Mouse (Mus musculus): ENCODE results near the gene Phf21a. TPM values are rescaled to one million over a fixed set of nuclear protein-coding genes. Genes with fewer than 3 reads are reported as not detected.

Phf21a gene
- polyA plus RNA-seq, 1 experiment from 2014 or later: 21.5 TPM

DNA sequence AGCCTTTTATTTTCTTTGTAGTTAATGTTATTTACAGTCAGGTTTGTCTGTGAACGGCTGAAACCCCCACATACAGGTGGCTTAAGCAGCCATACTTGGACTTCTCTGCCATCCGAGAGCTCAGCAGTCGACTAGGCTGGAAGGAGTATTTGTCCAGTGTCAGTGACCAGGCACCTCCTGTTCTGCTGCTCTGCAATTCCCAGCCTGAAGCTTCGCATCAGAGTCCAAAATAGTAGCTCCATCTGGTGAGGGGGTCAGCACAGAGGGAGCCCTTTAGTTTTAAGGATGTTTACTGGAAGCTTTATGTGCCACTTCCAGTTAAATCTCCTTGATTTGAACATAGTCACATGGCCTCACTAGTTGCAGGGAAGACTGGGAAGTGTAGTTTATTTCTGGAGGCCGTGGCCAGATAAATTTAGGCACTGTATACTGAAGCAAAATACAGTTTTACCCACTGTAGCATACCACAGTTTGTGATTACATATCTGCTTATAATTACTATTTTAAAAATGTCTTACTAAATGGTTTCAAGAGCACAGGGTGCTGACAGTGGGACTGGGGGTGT lies 141.9 kb downstream of the Phf21a start:
- Histone ChIP-seq H3K9me3 (replicated peaks) (no peaks in the 10 kb centered on the region), H3K9ac (no peak overlapping the region), H3K4me2 (no peak overlapping the region), H3K27me3 (replicated peaks) (no peaks in the 10 kb centered on the region), H3K27ac (ENCODE audit: poor library complexity, severe bottlenecking) (no peak overlapping the region), H3K4me1 (replicated peaks) (0 out of 2 replicates have a peak, but pooled peaks cover under 1% of the 10 kb centered on the region), H3K4me3 (no peak overlapping the region), H3K36me3 (peaks cover 51% of the 10 kb centered on the region)
- ATAC-seq (ENCODE audit: insufficient number of reproducible peaks, low FRiP score): no peak
- 85% methylated on average over 5 of the region's 5 CpGs for WGBS

DNA sequence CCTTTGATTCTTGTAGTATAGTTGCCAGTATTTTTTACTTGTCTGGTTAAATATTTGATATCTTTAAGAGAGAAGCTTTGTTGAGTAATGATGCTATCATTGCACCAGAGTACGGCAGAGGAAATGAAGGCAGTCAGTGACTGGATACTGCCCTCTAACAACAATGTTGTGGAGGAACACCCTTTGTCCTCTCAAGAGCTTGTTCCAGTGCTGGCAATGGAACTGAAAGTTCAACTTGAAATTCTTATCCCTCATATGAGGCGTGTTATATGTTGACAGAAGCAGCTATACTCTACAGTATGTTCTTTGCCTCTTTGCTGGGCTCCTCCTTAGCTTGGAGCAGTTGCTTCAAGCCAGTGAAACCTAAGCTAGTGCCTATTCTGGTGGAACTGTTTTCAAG lies 147.4 kb downstream of the Phf21a start:
- no peak overlapping the region for H3K9ac ChIP-seq
- no peak overlapping the region for H3K4me3 ChIP-seq
- H3K36me3 ChIP-seq: peaks cover 37% of the 10 kb centered on the region
- no peak for ATAC-seq (ENCODE audit: insufficient number of reproducible peaks, low FRiP score)
- H3K27me3 ChIP-seq (replicated peaks): no peaks in the 10 kb centered on the region
- no peak overlapping the region for H3K27ac ChIP-seq (ENCODE audit: poor library complexity, severe bottlenecking)
- no peak overlapping the region for H3K4me2 ChIP-seq
- no peaks in the 10 kb centered on the region for H3K9me3 ChIP-seq (replicated peaks)
- peaks cover 9% of the 10 kb centered on the region for H3K4me1 ChIP-seq (replicated peaks)
- WGBS: 70% methylated on average over 2 of the region's 2 CpGs

DNA sequence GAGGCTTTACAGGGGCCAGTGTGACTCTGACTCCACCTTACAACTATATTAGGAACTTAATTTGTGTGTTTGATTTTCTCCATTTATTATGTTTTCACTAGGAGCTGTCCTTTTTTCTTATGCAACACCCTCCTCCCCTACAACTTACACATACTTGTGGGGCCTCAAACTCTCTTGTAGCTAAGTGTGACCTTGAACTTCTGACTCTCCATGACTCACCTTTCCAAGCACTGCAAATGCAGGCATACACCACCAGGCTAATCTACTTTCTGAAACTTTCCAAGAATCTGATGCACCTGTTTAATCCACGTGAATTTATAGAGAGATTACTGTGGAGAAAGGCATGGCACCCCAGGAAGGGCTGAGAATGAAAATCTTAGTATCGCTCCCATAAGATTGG lies 147.9 kb downstream of the Phf21a start:
- Histone ChIP-seq H3K27me3 (replicated peaks) (no peaks in the 10 kb centered on the region), H3K36me3 (peaks cover 33% of the 10 kb centered on the region), H3K9me3 (replicated peaks) (no peaks in the 10 kb centered on the region), H3K4me3 (no peak overlapping the region), H3K27ac (ENCODE audit: poor library complexity, severe bottlenecking) (no peak overlapping the region), H3K4me2 (no peak overlapping the region), H3K9ac (no peak overlapping the region), H3K4me1 (replicated peaks) (peaks cover 9% of the 10 kb centered on the region)
- WGBS: 90% methylated on average over 2 of the region's 2 CpGs
- no peak for ATAC-seq (ENCODE audit: insufficient number of reproducible peaks, low FRiP score)

- ATAC-seq (ENCODE audit: insufficient number of reproducible peaks, low FRiP score): no peak
Observed at GRCm38 (mm10) chr2:92241317-92241716, 148.4 kb downstream of the Phf21a start.

GRCm38 (mm10) chr2:92246112-92246511 lies 153.2 kb downstream of the Phf21a start:
- ATAC-seq (ENCODE audit: insufficient number of reproducible peaks, low FRiP score): no peak
- peaks cover under 1% of the 10 kb centered on the region for H3K4me1 ChIP-seq (replicated peaks)
- H3K4me2 ChIP-seq: no peak overlapping the region
- no peak overlapping the region for H3K9ac ChIP-seq
- H3K36me3 ChIP-seq: peaks cover 29% of the 10 kb centered on the region
- no peak overlapping the region for H3K27ac ChIP-seq (ENCODE audit: poor library complexity, severe bottlenecking)
- WGBS: 59% methylated on average over 1 of the region's 1 CpGs
- no peaks in the 10 kb centered on the region for H3K27me3 ChIP-seq (replicated peaks)
- H3K9me3 ChIP-seq (replicated peaks): no peaks in the 10 kb centered on the region
- no peak overlapping the region for H3K4me3 ChIP-seq

More at GRCm38 (mm10) chr2:92241317-92241716, 148.4 kb downstream of the Phf21a start:
- Histone ChIP-seq H3K36me3 (peaks cover 28% of the 10 kb centered on the region), H3K9me3 (replicated peaks) (no peaks in the 10 kb centered on the region), H3K27me3 (replicated peaks) (no peaks in the 10 kb centered on the region), H3K4me3 (no peak overlapping the region), H3K9ac (no peak overlapping the region), H3K27ac (ENCODE audit: poor library complexity, severe bottlenecking) (no peak overlapping the region), H3K4me1 (replicated peaks) (peaks cover 9% of the 10 kb centered on the region), H3K4me2 (no peak overlapping the region)
- WGBS: 80% methylated on average over 3 of the region's 3 CpGs

DNA sequence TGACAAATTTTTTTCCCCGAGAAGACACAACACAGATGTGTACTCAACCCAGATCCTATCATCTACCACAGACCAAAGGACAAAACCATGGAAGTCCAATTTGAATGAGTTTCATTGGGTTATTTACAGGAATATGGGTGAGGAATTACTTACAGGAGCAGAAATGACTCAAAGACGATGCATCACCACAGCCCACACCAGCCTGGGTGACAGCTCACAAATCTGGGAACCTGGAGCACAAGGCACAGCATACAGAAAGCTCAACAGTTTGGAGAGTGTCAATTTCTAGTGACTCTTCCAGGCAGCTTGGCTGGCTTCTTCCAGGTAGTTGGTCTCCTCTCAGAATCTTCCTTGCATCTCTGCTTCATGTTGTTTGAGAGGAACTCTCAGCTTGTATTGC lies 154.8 kb downstream of the Phf21a start:
- no peaks in the 10 kb centered on the region; the same call in 1 of the 2 replicates for H3K4me1 ChIP-seq (replicated peaks)
- no peaks in the 10 kb centered on the region for H3K27me3 ChIP-seq (replicated peaks)
- H3K27ac ChIP-seq (ENCODE audit: poor library complexity, severe bottlenecking): no peak overlapping the region
- no peak overlapping the region for H3K4me2 ChIP-seq
- no peak overlapping the region for H3K9ac ChIP-seq
- ATAC-seq (ENCODE audit: insufficient number of reproducible peaks, low FRiP score): no peak
- peaks cover 24% of the 10 kb centered on the region for H3K36me3 ChIP-seq
- H3K9me3 ChIP-seq (replicated peaks): no peaks in the 10 kb centered on the region
- no peak overlapping the region for H3K4me3 ChIP-seq
- WGBS: 94% methylated on average over 2 of the region's 2 CpGs

DNA sequence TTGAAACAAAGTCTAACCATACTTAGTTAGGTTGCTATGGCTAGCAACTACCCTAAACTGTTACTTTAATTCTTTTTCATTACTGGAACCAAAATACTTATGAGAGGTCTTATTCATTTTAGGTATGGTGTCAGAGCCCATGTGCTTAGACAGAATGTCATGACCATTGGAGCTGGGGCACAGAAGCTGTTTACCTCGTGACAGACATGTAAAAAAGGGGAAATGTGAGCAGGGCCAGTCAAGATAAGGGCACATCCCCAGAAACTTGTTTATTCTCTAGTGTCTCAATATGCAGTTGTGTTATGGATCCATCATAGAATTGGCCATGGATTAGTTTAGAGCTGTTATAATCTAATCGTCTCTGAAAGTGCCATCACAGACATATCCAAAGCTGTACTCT lies 157.6 kb downstream of the Phf21a start:
- no peak for ATAC-seq (ENCODE audit: insufficient number of reproducible peaks, low FRiP score)
- H3K27ac ChIP-seq (ENCODE audit: poor library complexity, severe bottlenecking): no peak overlapping the region
- H3K9me3 ChIP-seq (replicated peaks): no peaks in the 10 kb centered on the region
- no peak overlapping the region for H3K4me3 ChIP-seq
- peaks cover 21% of the 10 kb centered on the region for H3K36me3 ChIP-seq
- WGBS: 68% methylated on average over 2 of the region's 2 CpGs
- no peaks in the 10 kb centered on the region for H3K27me3 ChIP-seq (replicated peaks)
- H3K4me1 ChIP-seq (replicated peaks): peaks cover under 1% of the 10 kb centered on the region
- no peak overlapping the region for H3K4me2 ChIP-seq
- no peak overlapping the region for H3K9ac ChIP-seq

GRCm38 (mm10) chr2:92253777-92254176 lies 160.9 kb downstream of the Phf21a start:
- Histone ChIP-seq H3K9ac (no peak overlapping the region), H3K27ac (ENCODE audit: poor library complexity, severe bottlenecking) (no peak overlapping the region), H3K36me3 (peaks cover 11% of the 10 kb centered on the region; the same call in 1 of the 2 replicates), H3K9me3 (replicated peaks) (no peaks in the 10 kb centered on the region), H3K4me3 (no peak overlapping the region), H3K4me1 (replicated peaks) (peaks cover 19% of the 10 kb centered on the region), H3K27me3 (replicated peaks) (no peaks in the 10 kb centered on the region), H3K4me2 (no peak overlapping the region)
- no peak for ATAC-seq (ENCODE audit: insufficient number of reproducible peaks, low FRiP score)
- WGBS: 63% methylated on average over 5 of the region's 5 CpGs

DNA sequence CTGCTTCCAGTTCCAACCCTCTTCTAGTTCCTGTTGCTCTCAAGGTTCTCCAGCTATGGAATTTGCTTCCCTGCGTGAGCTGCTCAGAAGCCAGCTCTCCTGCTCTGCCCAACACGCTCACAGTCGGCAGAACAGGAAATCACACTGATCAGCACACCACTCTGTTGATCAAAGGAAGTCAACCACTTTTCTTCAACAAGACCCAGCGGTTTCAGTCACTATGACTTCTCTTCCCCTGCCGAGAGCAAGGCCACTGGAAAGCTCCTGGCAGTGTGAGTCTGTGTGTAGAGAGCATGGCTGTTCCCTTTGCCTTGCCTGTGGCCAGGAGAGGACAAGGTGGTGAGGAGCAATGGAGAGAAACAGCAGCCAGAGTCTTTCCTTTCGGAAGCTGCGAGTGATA lies 163.2 kb downstream of the Phf21a start:
- Histone ChIP-seq H3K4me1 (replicated peaks) (peaks cover 30% of the 10 kb centered on the region), H3K36me3 (0 out of 2 replicates have a peak, but pooled peaks cover 8% of the 10 kb centered on the region), H3K4me3 (no peak overlapping the region), H3K9ac (no peak overlapping the region), H3K9me3 (replicated peaks) (no peaks in the 10 kb centered on the region), H3K27me3 (replicated peaks) (no peaks in the 10 kb centered on the region), H3K4me2 (no peak overlapping the region), H3K27ac (ENCODE audit: poor library complexity, severe bottlenecking) (no peak overlapping the region; the same call in 1 of the 2 replicates)
- 51% methylated on average over 7 of the region's 7 CpGs for WGBS
- ATAC-seq (ENCODE audit: insufficient number of reproducible peaks, low FRiP score): no peak

DNA sequence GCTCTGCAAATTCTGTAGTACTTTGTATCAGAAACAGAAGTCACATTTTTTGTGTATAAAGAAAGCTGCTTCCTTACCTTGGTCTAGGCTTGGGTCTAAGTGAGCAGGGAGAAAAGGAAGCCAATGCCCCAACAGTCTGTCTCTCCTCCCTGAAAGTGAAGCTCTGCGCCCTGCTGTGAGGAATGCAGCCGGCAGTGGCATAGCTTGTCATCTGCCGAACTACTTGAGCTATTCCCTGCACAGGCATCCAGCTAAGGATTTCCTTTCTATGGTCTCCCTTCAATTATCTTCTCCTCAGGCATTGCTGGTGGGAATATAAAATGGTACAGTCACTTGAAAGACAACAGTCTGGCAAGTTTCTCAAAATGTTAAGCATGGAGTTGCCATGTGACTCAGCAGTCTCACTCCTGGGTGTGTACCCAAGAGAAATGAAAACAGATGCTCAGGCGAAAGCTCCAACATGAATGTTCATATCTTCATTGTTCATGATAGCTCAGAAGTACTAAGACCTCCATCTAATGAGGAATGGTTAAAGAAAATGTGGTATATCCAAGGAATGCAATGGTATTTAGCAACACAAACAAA lies 164.5 kb downstream of the Phf21a start:
- no peak for ATAC-seq (ENCODE audit: insufficient number of reproducible peaks, low FRiP score)
- no peak overlapping the region for H3K4me3 ChIP-seq
- H3K36me3 ChIP-seq: 0 out of 2 replicates have a peak, but pooled peaks cover 8% of the 10 kb centered on the region
- no peak overlapping the region for H3K27ac ChIP-seq (ENCODE audit: poor library complexity, severe bottlenecking)
- H3K4me2 ChIP-seq: no peak overlapping the region
- peaks cover 30% of the 10 kb centered on the region for H3K4me1 ChIP-seq (replicated peaks)
- H3K27me3 ChIP-seq (replicated peaks): no peaks in the 10 kb centered on the region
- no peaks in the 10 kb centered on the region for H3K9me3 ChIP-seq (replicated peaks)
- no peak overlapping the region for H3K9ac ChIP-seq
- WGBS: 38% methylated on average over 4 of the region's 4 CpGs

GRCm38 (mm10) chr2:92259924-92260323 lies 167.0 kb downstream of the Phf21a start:
- Histone ChIP-seq H3K4me2 (no peak overlapping the region), H3K4me3 (no peak overlapping the region), H3K4me1 (replicated peaks) (peaks cover 30% of the 10 kb centered on the region), H3K27me3 (replicated peaks) (no peaks in the 10 kb centered on the region), H3K36me3 (0 out of 2 replicates have a peak, but pooled peaks cover 8% of the 10 kb centered on the region), H3K9me3 (replicated peaks) (no peaks in the 10 kb centered on the region), H3K27ac (ENCODE audit: poor library complexity, severe bottlenecking) (no peak overlapping the region), H3K9ac (no peak overlapping the region)
- no peak for ATAC-seq (ENCODE audit: insufficient number of reproducible peaks, low FRiP score)
- 25% methylated on average over 2 of the region's 2 CpGs for WGBS
